Mouse (Mus musculus) cerebellum, postnatal 25 days (tissue): ENCODE measurements around the gene AY074887.
"Not testable (repeated sequence)": the region's sequence is repeated elsewhere in the genome, so short reads cannot be mapped to it uniquely, and the experiment has no call there.

ENCODE experiments used
- DNase-seq, 2 experiments: peaks; one replicate each; pipeline ENCODE4 v3.0.0; 2021; ENCODE audit warnings: mixed read lengths in 2 of 2

AY074887 gene

GRCm38 (mm10) chr9:54950575-54951321 lies at the start of gene AY074887, which contains the start of gene Psma4:
AY074887 (minus strand) TSS chr9:54950998.
Psma4 (plus strand) TSS chr9:54950790.
- DNase-seq, result peak; percentile 94 to 97

GRCm38 (mm10) chr9:54995645-54996044 lies 44.8 kb upstream of the AY074887 start:
- DNase-seq, result no peak

- no peak for DNase-seq
Observed at GRCm38 (mm10) chr9:54994381-54994780, 43.6 kb upstream of the AY074887 start.

GRCm38 (mm10) chr9:54990362-54990761 lies 39.6 kb upstream of the AY074887 start:
- DNase-seq, result no peak

GRCm38 (mm10) chr9:54982401-54982800 lies 31.6 kb upstream of the AY074887 start:
- DNase-seq, result no peak

GRCm38 (mm10) chr9:54981291-54982191 lies 30.7 kb upstream of the AY074887 start:
- DNase-seq, result peak; percentile 8 to 42

GRCm38 (mm10) chr9:54980674-54981073 lies 29.9 kb upstream of the AY074887 start, which contains the start of gene Chrna5:
Chrna5 (plus strand) TSS chr9:54980880.
- DNase-seq, result no peak

GRCm38 (mm10) chr9:54969972-54970637 lies 19.3 kb upstream of the AY074887 start:
- no peak for DNase-seq

- no peak for DNase-seq
Observed at GRCm38 (mm10) chr9:54963669-54964068, 12.9 kb upstream of the AY074887 start.

- DNase-seq, result no peak
Observed at GRCm38 (mm10) chr9:54961059-54961458, 10.3 kb upstream of the AY074887 start.

GRCm38 (mm10) chr9:54950162-54950561 lies 636 bp downstream of the AY074887 start:
- DNase-seq, result not testable (repeated sequence)

- DNase-seq, result no peak
Observed at GRCm38 (mm10) chr9:54949465-54949864, 1.3 kb downstream of the AY074887 start.

GRCm38 (mm10) chr9:54946256-54946655 lies 4.5 kb downstream of the AY074887 start:
- no peak for DNase-seq

GRCm38 (mm10) chr9:54944467-54944866 lies 6.3 kb downstream of the AY074887 start:
- DNase-seq, result no peak

- no peak for DNase-seq
Observed at GRCm38 (mm10) chr9:54942071-54942470, 8.7 kb downstream of the AY074887 start.

- no peak for DNase-seq
Observed at GRCm38 (mm10) chr9:54932379-54932778, 18.4 kb downstream of the AY074887 start.

GRCm38 (mm10) chr9:54931765-54932164 lies 19.0 kb downstream of the AY074887 start:
- DNase-seq, result no peak

- DNase-seq, result no peak
Observed at GRCm38 (mm10) chr9:54930741-54931140, 20.1 kb downstream of the AY074887 start.

- no peak for DNase-seq
Observed at GRCm38 (mm10) chr9:54919946-54920345, 30.9 kb downstream of the AY074887 start.

- DNase-seq, result no peak
Observed at GRCm38 (mm10) chr9:54918781-54919180, 32.0 kb downstream of the AY074887 start.

- no peak for DNase-seq
Observed at GRCm38 (mm10) chr9:54918191-54918590, 32.6 kb downstream of the AY074887 start.

GRCm38 (mm10) chr9:54917010-54917677 lies 33.7 kb downstream of the AY074887 start, which contains the start of gene Hykk:
Hykk (plus strand) TSS chr9:54917283.
- peak; percentile 87 to 92 for DNase-seq
